Mouse (Mus musculus) kidney, adult 2 months (tissue): ENCODE data around the gene Galnt18.

Experiments used
- CTCF ChIP-seq: fragments of 200-500 bp; conservative IDR thresholded peaks from 2 replicates; pipeline ENCODE4 v1.5.1; 2011; ENCODE audit warnings: low read depth, mild to moderate bottlenecking, control low read depth, low read length, moderate library complexity, mixed read lengths; ENCODE audit not compliant: insufficient read depth, insufficient read length
- POLR2A ChIP-seq: fragments of 200-500 bp; IDR thresholded peaks from one replicate; pipeline ENCODE4 v1.6.1; 2011; ENCODE audit warnings: low read depth, low read length, control low read depth

- TF ChIP-seq CTCF = no peak
- no peak for TF ChIP-seq POLR2A
Measured at GRCm38 (mm10) chr7:111575096-111575495, 204.7 kb downstream of the Galnt18 start.
